10 mouse cellular contexts compared by ENCODE assay signal in genomic region chr14:24757302-24757701, GRCm38 (mm10).
DNase-seq lines count a peak whose midpoint lies in the region.
"Had no signal": no experiment of that assay in that cellular context is flagged by ENCODE, and none has a peak within 500 bp of the region (broad histone marks: within the 10 kb centered on the region; RNA-seq: fewer than 3 reads in every experiment).

No protein-coding gene starts in this region.

- DNase-seq in gastrocnemius, postnatal 10 days, result peak; percentile 41
- no peak for DNase-seq in gastrocnemius, adult 8-10 months (ENCODE audit: low spot score in 2 of 2)
- peak; percentile 39 for DNase-seq in kidney, postnatal 10 days
- DNase-seq in kidney, adult 9 months, result no peak
- DNase-seq in right cerebral cortex, postnatal 4 days, result peak; percentile 44
- no peak for DNase-seq in right cerebral cortex, postnatal 36 days (ENCODE audit: low spot score in 2 of 2)
- DNase-seq in lung, postnatal 4 days, result peak; percentile 57 to 66
- DNase-seq in embryo, embryonic 10.5 days (ENCODE audit: low spot score), result no peak
- DNase-seq: cerebellum, adult 9-10 months; thymus, adult 2 months had no signal

Comparison
In these comparisons a context has a peak if more than half of its experiments do, and no peak if none do; other contexts are left out.
1. DNase-seq: peak in gastrocnemius, postnatal 10 days (single experiment), kidney, postnatal 10 days (single experiment), right cerebral cortex, postnatal 4 days (single experiment) and lung, postnatal 4 days (2 of 2); none in gastrocnemius, adult 8-10 months (0 of 2), kidney, adult 9 months (single experiment), right cerebral cortex, postnatal 36 days (0 of 2) and embryo, embryonic 10.5 days (single experiment).